Mouse (Mus musculus) adipose tissue, adult 10 weeks (tissue): ENCODE data around the gene Tmem254b. TPM values are rescaled to one million over a fixed set of nuclear protein-coding genes. Genes with fewer than 3 reads are reported as not detected.

Experiments
- polyA plus RNA-seq: library from polyadenylated mRNA; stranded (reverse); fragments of 350-450 nt; fragmentation: Illumina TruSeq; extraction: RNeasy Lipid Tissue Mini Kit (QIAGEN cat#74804); gene quantifications from one replicate; pipeline ENCODE4 v1.2.3, GENCODE M21; 2014; ENCODE audit warnings: low read depth, low replicate concordance

Gene Tmem254b
- polyA plus RNA-seq = 110 TPM

DNA sequence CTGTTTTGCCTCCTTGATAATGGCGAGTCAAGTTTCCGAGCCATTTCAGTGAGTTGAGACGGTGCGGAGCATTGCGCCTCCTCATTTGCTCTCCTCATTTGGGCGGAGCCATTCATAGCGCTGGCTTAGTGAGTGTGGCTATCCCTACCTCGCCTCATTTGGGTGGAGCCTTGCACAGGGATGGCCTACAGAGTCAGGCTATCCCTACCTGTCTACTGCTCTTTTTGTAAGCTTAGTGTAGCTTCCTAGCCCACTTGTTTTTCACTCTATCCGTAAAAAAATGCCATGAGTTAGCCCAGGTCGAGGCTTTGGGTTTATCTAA is at the start of gene Tmem254b:
Gene Tmem254b, minus strand, starts transcription at position 116 of the 322 bp plus-strand sequence.

DNA sequence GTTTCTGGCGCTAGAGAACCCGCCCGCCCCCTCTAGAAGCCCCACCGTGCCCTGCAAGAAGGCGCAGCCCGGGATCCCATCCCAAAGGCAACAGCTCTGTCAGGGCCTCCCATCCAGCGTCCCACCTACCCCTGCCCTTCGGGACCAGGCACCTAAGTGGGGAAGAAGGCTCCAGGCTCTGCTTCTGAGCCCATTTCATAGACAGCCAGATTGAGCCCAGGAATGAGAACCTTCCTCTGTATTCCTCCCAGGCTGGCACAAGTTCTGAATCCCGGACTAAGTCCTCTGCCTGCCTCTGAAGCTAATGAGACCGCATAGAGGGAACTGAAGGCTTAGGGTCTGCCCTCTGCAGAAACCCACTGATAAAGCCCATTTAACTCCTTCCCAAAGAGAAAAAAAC is 24.5 kb downstream of the Tmem254b start, which contains the start of gene Plac9b:
Gene Plac9b, minus strand, starts transcription at position 101 of the 400 bp plus-strand sequence.

Other genes starting within 250 kb of the Tmem254b start
- 0.34 TPM for gene Duxbl1, start 228.5 kb downstream of the Tmem254b start, polyA plus RNA-seq
- 150 TPM for gene Gm9780, start 164.3 kb downstream of the Tmem254b start, polyA plus RNA-seq
- 169 TPM for gene Tmem254c, start 139.7 kb downstream of the Tmem254b start, polyA plus RNA-seq
- gene Cphx2, start 125.5 kb downstream of the Tmem254b start, polyA plus RNA-seq = not detected
- not detected for gene Cphx3, start 124.7 kb downstream of the Tmem254b start, polyA plus RNA-seq
- 1.1 TPM for gene Duxbl2, start 88.7 kb downstream of the Tmem254b start, polyA plus RNA-seq
- gene Plac9b, start 24.6 kb downstream of the Tmem254b start, polyA plus RNA-seq = 109 TPM
- gene Duxbl3, start 50.9 kb upstream of the Tmem254b start, polyA plus RNA-seq = 0.45 TPM